Mouse (Mus musculus): ENCODE measurements around the gene Galp.

DNA sequence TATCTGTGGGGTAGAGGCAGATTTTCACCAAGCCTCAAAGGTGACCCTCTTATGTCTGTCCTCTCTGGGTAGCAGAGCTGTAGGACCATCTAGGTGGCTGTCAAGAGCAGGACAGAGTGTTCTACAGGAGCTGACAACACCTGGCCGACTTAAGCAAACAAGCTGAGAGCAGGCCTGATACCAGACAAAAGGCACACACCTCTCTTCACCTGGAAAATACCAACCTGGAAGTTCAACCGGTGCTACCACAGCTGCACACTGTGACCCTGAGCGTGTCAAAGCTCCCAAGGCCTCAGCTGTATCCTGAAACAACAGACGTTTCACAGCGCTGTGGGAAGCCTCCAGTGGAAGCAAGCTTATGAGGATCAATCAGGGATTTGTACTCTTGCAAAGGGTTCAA lies 49.2 kb upstream of the Galp start:
- no peak for TF ChIP-seq CTCF (IDR thresholded peaks at IDR 0.05; ENCODE audit: insufficient read depth, low read length)
- TF ChIP-seq POLR2A (IDR thresholded peaks at IDR 0.05; ENCODE audit: borderline replicate concordance, extremely low read depth, low read depth, low read length): no peak
